Mouse (Mus musculus): ENCODE measurements around the gene Aunip. TPM values are rescaled to one million over a fixed set of nuclear protein-coding genes. Genes with fewer than 3 reads are reported as not detected.

The Aunip gene
- polyA plus RNA-seq, 1 experiment from 2014 or later, result 11.9 TPM

DNA sequence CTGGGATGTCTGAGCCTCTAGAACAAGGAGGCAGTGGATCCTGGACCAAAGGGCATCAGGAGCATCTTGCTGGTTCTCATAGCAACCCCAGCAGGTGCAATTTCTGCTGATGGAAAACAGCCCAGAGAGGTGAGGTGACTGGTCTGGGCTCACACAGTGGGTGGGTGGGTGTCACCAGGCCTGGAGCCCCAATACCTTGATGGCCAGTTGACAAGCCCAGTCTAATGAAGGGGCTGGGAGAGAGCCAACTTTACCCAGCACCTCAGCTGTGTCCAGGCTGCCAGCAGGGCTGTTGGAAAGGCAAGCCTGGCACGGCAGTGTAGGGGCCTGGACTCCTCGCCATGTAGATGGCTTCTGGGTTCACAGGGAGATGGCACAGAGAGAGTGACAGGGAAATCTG, 51.2 kb downstream of the Aunip start:
- peaks cover 7% of the 10 kb centered on the region; the same call in 1 of the 2 replicates for H3K4me1 ChIP-seq
- no peak overlapping the region for H3K4me2 ChIP-seq
- H3K27me3 ChIP-seq, result no peaks in the 10 kb centered on the region
- WGBS, result 74% methylated on average over 2 of the region's 2 CpGs
- no peaks in the 10 kb centered on the region; the same call in 1 of the 2 replicates for H3K9me3 ChIP-seq (replicated peaks)
- H3K36me3 ChIP-seq (ENCODE audit: poor library complexity, severe bottlenecking), result peaks cover 20% of the 10 kb centered on the region; the same call in 1 of the 2 replicates
- H3K9ac ChIP-seq, result no peak overlapping the region
- no peak overlapping the region for H3K27ac ChIP-seq
- ATAC-seq, result no peak
- no peak overlapping the region for H3K4me3 ChIP-seq

DNA sequence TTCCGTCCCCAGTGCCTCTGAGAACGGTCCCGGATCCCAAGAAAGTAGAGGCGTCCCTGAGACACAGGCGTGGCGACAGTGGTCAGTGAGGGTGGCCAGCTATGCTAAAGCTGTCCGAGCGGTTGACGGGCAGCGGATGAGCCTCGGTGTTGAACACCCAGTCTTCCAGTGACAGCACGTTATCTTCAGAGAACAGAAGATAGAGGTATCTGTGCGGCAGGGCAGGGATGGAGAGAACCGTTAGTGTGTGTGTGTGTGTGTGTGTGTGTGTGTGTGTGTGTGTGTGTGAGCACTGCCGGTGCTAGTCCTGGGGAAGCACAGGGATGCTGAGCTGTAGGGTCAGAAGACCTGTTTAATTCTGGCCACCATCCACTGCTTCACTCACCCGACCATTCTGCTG, 52.8 kb downstream of the Aunip start:
- no peak for ATAC-seq
- WGBS, result 92% methylated on average over 16 of the region's 16 CpGs

DNA sequence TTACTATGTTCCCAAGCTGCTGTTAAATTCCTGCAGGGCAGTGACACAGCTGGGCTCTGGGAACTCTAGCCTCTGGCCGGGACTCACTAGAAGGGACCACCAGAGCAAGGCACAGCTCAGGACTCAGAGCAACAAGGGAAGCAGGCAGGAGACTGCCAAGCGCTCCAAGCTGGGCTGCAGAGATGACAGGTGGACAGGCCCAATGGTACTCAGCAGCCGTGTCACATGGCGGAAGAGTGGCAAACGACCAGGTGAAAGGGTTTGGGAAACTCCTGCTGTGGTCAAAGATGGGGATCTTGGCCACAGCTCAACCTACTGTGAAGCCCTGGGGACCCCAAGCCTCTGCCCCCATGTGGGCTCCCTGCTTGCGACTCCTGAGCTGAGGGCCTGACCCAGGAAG, 53.3 kb downstream of the Aunip start:
- H3K9ac ChIP-seq, result no peak overlapping the region
- H3K9me3 ChIP-seq (replicated peaks), result no peaks in the 10 kb centered on the region; the same call in 1 of the 2 replicates
- H3K27ac ChIP-seq, result no peak overlapping the region
- no peak overlapping the region for H3K4me3 ChIP-seq
- peaks cover 20% of the 10 kb centered on the region; the same call in 1 of the 2 replicates for H3K36me3 ChIP-seq (ENCODE audit: poor library complexity, severe bottlenecking)
- no peak for ATAC-seq
- H3K27me3 ChIP-seq, result no peaks in the 10 kb centered on the region
- 80% methylated on average over 6 of the region's 6 CpGs for WGBS
- H3K4me2 ChIP-seq, result no peak overlapping the region
- peaks cover 10% of the 10 kb centered on the region for H3K4me1 ChIP-seq

More for the DNA sequence above, 52.8 kb downstream of the Aunip start:
- Histone ChIP-seq H3K36me3 (ENCODE audit: poor library complexity, severe bottlenecking) (peaks cover 20% of the 10 kb centered on the region; the same call in 1 of the 2 replicates), H3K9ac (no peak overlapping the region), H3K27ac (no peak overlapping the region), H3K4me3 (no peak overlapping the region), H3K9me3 (replicated peaks) (no peaks in the 10 kb centered on the region; the same call in 1 of the 2 replicates), H3K27me3 (no peaks in the 10 kb centered on the region), H3K4me1 (peaks cover 11% of the 10 kb centered on the region), H3K4me2 (no peak overlapping the region)

DNA sequence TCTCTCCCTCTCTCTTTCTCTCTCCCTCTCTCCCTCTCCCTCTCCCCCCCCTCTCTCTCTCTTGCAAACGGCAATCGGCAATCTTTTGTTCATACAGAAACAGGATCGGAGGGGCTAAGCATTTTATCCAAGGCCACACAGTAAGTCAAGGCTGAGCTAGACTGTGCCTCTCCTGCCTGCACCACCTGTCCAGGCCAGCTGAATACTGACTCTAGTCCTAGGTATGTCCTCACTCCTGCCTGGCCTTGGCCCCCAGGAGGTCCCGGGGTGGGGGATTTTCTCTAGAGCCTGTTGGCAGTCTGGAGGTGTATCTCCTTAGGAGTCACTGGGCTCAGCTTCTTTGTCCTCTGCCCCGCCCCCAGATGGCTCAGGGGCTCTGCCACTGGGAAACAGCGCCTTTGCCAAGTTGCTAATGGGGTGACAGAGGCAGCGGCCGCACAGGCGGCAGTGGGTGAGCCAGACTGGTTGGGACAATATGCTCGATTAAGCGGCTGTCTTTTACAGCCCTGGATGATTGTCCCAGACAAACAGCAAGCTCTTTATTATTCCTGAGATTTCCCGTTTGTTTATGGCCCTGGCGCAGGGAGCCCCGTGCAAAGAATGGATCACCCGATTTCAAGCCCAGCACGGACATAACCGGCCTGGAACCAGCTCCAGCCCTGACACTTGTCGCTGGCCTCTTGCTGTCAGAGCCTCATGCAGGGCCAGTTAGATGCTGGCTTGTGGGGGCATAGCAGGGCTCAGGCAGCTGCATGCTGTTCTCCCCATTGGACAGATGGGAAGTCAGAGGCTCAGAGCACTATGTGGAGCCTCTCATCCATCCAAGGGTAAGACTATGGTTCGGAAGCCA, 56.8 kb downstream of the Aunip start:
- Histone ChIP-seq H3K27me3 (no peaks in the 10 kb centered on the region), H3K4me2 (peak overlapping the region; percentile 23), H3K9ac (no peak overlapping the region; the same call in 1 of the 2 replicates), H3K4me1 (peaks cover 10% of the 10 kb centered on the region), H3K4me3 (no peak overlapping the region), H3K27ac (peak overlapping the region; percentile 53), H3K36me3 (ENCODE audit: poor library complexity, severe bottlenecking) (peaks cover 20% of the 10 kb centered on the region; the same call in 1 of the 2 replicates), H3K9me3 (replicated peaks) (no peaks in the 10 kb centered on the region; the same call in 1 of the 2 replicates)
- WGBS, result 11% methylated on average over 19 of the region's 19 CpGs
- peak; percentile 77 for ATAC-seq

DNA sequence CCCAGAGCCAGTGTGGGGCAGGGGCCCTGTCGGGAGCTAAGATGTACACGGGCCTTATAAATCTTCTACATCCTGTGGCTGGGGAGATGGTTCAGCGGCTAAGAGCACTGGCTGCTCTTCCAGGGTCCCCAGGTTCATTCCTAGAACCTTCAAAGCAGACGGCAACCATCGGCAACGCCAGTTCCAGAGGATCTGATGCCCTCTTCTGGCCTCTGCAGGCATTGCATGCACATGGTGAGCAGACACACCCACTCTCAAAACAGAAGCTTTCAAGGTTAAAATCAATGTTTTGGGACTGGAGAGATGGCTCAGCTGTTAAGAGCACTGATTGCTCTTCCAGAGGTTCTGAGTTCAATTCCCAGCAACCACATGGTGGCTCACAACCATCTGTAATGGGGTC, 58.4 kb downstream of the Aunip start:
- ATAC-seq, result no peak
- 76% methylated on average over 6 of the region's 6 CpGs for WGBS
- H3K4me1 ChIP-seq, result peaks cover 10% of the 10 kb centered on the region
- no peaks in the 10 kb centered on the region; the same call in 1 of the 2 replicates for H3K9me3 ChIP-seq (replicated peaks)
- no peak overlapping the region for H3K27ac ChIP-seq
- H3K4me2 ChIP-seq, result no peak overlapping the region
- H3K9ac ChIP-seq, result no peak overlapping the region
- H3K4me3 ChIP-seq, result no peak overlapping the region
- H3K36me3 ChIP-seq (ENCODE audit: poor library complexity, severe bottlenecking), result peaks cover 16% of the 10 kb centered on the region; the same call in 1 of the 2 replicates
- no peaks in the 10 kb centered on the region for H3K27me3 ChIP-seq

DNA sequence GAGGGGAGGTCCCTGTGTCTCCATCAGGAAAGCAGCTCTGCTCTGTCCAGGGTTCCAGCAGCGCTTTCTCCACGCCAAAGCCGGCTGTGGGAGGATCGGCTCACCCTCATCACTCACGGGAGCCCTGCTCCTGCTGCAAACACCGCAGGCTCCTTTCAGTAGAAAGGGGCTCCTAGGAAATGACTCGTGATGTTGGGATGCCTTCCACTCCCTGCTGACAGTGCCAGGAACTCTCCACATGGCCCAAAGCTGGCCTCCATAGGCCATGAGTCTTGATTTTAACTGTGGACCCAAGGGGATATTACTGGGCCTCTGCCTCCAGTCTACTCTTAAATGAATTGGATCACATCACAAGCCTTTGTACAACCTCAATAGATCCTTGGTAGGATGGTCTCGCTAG, 59.0 kb downstream of the Aunip start:
- Histone ChIP-seq H3K9me3 (replicated peaks) (no peaks in the 10 kb centered on the region; the same call in 1 of the 2 replicates), H3K4me2 (no peak overlapping the region), H3K36me3 (ENCODE audit: poor library complexity, severe bottlenecking) (peaks cover 17% of the 10 kb centered on the region; the same call in 1 of the 2 replicates), H3K27me3 (no peaks in the 10 kb centered on the region), H3K27ac (no peak overlapping the region), H3K9ac (no peak overlapping the region), H3K4me1 (peaks cover 10% of the 10 kb centered on the region), H3K4me3 (no peak overlapping the region)
- no peak for ATAC-seq
- WGBS, result 80% methylated on average over 8 of the region's 8 CpGs

DNA sequence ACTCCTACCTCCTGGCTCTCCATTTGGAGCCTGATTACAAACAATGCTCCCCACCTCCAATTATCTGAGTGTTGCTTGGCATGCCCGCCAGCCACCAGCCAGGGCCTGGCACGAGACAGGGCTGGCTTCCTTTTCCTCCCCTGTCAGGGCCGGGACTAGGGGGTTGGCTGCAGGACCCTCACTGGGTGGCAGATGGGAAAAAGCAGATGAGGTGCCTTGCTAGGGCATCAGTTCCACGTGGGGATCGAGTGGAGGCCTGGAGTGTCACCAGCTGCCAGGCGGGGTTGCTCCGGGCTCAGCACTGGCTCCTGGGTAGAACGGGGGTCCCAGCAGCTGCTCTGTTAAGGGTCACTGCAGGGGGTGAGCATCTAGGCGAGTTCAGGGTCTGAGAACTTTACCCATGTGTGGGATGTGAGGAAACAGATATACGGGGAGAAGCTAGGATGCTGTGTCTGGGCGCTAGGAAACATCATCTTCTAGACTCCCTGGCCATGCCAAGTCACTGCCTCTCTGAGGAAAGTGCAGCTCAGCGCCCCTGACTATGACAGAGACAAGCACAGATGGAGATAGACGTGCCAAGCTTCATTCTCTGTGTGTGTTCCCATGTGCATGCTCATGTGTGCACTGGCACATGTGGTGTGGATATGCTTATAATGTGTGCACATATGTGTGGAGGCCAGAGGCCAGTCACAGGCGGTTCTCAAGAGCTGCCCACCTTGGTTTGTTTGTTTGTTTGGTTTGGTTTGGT, 60.1 kb downstream of the Aunip start:
- WGBS, result 72% methylated on average over 14 of the region's 14 CpGs
- Histone ChIP-seq H3K4me1 (peaks cover 10% of the 10 kb centered on the region), H3K27me3 (no peaks in the 10 kb centered on the region), H3K36me3 (ENCODE audit: poor library complexity, severe bottlenecking) (peaks cover 6% of the 10 kb centered on the region; the same call in 1 of the 2 replicates), H3K4me2 (no peak overlapping the region), H3K4me3 (no peak overlapping the region), H3K9me3 (replicated peaks) (no peaks in the 10 kb centered on the region; the same call in 1 of the 2 replicates), H3K27ac (peak overlapping the region; percentile 38), H3K9ac (no peak overlapping the region)
- peak; percentile 56; the same call in 1 of the 2 replicates for ATAC-seq

DNA sequence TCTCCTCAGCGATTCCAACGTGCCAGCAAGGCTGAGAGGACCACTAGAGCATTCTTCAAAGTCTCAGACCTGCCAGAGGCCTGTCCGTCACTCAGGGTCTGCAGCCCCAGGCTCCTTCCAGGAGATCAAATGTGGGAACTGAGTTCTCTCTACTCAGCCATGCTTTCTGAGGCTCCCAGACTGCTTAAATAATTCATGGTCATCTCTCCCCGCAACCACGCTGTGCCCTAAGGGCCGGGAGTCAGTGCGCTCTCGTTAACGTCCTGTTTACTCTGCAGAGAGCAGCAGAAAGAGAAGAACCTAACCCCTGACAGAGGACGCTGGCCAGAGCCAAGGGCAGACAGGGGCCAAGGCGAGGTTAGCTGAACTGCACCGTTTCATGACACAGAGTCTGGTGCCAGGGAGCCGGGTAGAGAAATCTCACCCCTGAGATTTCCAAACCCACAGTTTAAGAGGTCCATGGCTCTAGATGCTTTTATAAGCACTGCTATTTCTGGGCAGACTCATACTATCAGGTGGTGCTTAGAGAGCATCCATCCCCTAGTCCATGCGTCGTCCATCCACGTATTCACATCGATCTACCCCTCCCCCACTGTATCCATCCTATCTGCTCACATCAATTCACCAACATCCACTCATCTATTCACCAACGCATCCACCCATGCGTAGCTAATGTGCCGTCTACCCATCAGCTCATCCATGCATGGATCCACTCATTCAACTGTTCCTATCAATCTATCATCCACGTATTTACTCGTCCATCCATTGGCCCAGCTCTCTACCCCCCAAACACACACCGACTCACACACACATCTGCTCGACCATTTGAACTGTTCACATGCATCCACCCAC, 61.9 kb downstream of the Aunip start:
- no peak overlapping the region for H3K4me3 ChIP-seq
- no peak for ATAC-seq
- peaks cover 6% of the 10 kb centered on the region for H3K4me1 ChIP-seq
- no peak overlapping the region for H3K4me2 ChIP-seq
- no peak overlapping the region for H3K27ac ChIP-seq
- H3K9ac ChIP-seq, result no peak overlapping the region
- no peaks in the 10 kb centered on the region for H3K27me3 ChIP-seq
- 0 out of 2 replicates have a peak, but pooled peaks cover 3% of the 10 kb centered on the region for H3K36me3 ChIP-seq (ENCODE audit: poor library complexity, severe bottlenecking)
- WGBS, result 87% methylated on average over 24 of the region's 24 CpGs
- H3K9me3 ChIP-seq (replicated peaks), result no peaks in the 10 kb centered on the region

Small RNAs within 50 kb of the gene (microRNA-seq; reads per million reads assigned to microRNA genes)
- 3.2 reads per million, percentile 6 among the genes with 10 or more reads in this experiment for gene Gm23634
- gene Mir6403, result not detected

Other genes with a start within 250 kb of the Aunip start
- gene Pdik1l, start 223.1 kb upstream of the Aunip start, polyA plus RNA-seq (2015; fragmentation: Nextera tagmentation; extraction: Ambion mirVana), result 32.4 and 37.3 TPM in 2 replicates
- gene Trim63, start 195.9 kb upstream of the Aunip start, polyA plus RNA-seq (2015; fragmentation: Nextera tagmentation; extraction: Ambion mirVana), result 0.16 TPM in 1 of 2 replicates, not detected in the other
- gene Slc30a2, start 167.8 kb upstream of the Aunip start, polyA plus RNA-seq (2015; fragmentation: Nextera tagmentation; extraction: Ambion mirVana), result not detected in 2 replicates
- gene Extl1, start 127.1 kb upstream of the Aunip start, polyA plus RNA-seq (2015; fragmentation: Nextera tagmentation; extraction: Ambion mirVana), result 0.12 and 0.37 TPM in 2 replicates
- 6.3 and 6.5 TPM in 2 replicates for gene Pafah2, start 114.7 kb upstream of the Aunip start, polyA plus RNA-seq (2015; fragmentation: Nextera tagmentation; extraction: Ambion mirVana)
- gene Stmn1, start 42.7 kb upstream of the Aunip start, polyA plus RNA-seq (2015; fragmentation: Nextera tagmentation; extraction: Ambion mirVana), result 6,579 and 6,954 TPM in 2 replicates
- 5.5 and 6.0 TPM in 2 replicates for gene Paqr7, start 14.3 kb upstream of the Aunip start, polyA plus RNA-seq (2015; fragmentation: Nextera tagmentation; extraction: Ambion mirVana)
- 132 and 139 TPM in 2 replicates for gene Mtfr1l, start 24.4 kb downstream of the Aunip start, polyA plus RNA-seq (2015; fragmentation: Nextera tagmentation; extraction: Ambion mirVana)
- 9.3 and 11.1 TPM in 2 replicates for gene Selenon, start 41.2 kb downstream of the Aunip start, polyA plus RNA-seq (2015; fragmentation: Nextera tagmentation; extraction: Ambion mirVana)
- 1.6 TPM in 2 replicates for gene Man1c1, start 193.3 kb downstream of the Aunip start, polyA plus RNA-seq (2015; fragmentation: Nextera tagmentation; extraction: Ambion mirVana)

Data from forebrain, embryonic 13.5 days (tissue).